Mouse (Mus musculus) 3T3-L1 (cell line): ENCODE data around the gene Osgin1.
A peak's percentile ranks its signal among the peaks of the same experiment; 100 is the strongest.

Experiments used
- DNase-seq: peaks from one replicate; pipeline ENCODE4 v3.0.0-alpha.2; 2015; ENCODE audit warnings: low read depth, low spot score

The Osgin1 gene

GRCm38 (mm10) chr8:119423631-119424141, 10.2 kb upstream of the Osgin1 start:
- DNase-seq = peak; percentile 64

GRCm38 (mm10) chr8:119424199-119424733, 9.7 kb upstream of the Osgin1 start:
- DNase-seq = no peak

- DNase-seq = no peak
These were observed 9.2 kb upstream of the Osgin1 start for GRCm38 (mm10) chr8:119424740-119425139.

GRCm38 (mm10) chr8:119425533-119425932, 8.4 kb upstream of the Osgin1 start:
- no peak for DNase-seq

- no peak for DNase-seq
These were observed 7.7 kb upstream of the Osgin1 start for GRCm38 (mm10) chr8:119426069-119426735.

- no peak for DNase-seq
These were observed 6.1 kb upstream of the Osgin1 start for GRCm38 (mm10) chr8:119427634-119428349.

GRCm38 (mm10) chr8:119428350-119428740, 5.6 kb upstream of the Osgin1 start:
- DNase-seq = peak; percentile 80

GRCm38 (mm10) chr8:119428766-119429327, 5.1 kb upstream of the Osgin1 start:
- DNase-seq = peak; percentile 45

GRCm38 (mm10) chr8:119429552-119429951, 4.4 kb upstream of the Osgin1 start:
- no peak for DNase-seq

- no peak for DNase-seq
These were observed 3.7 kb upstream of the Osgin1 start for GRCm38 (mm10) chr8:119430250-119430649.

GRCm38 (mm10) chr8:119430690-119431089, 3.2 kb upstream of the Osgin1 start:
- peak; percentile 42 for DNase-seq

GRCm38 (mm10) chr8:119432372-119432771, 1.6 kb upstream of the Osgin1 start:
- no peak for DNase-seq

GRCm38 (mm10) chr8:119434569-119434968, 645 bp downstream of the Osgin1 start:
- DNase-seq = no peak

- no peak for DNase-seq
These were observed 1.6 kb downstream of the Osgin1 start for GRCm38 (mm10) chr8:119435527-119435926.

GRCm38 (mm10) chr8:119436331-119436730, 2.4 kb downstream of the Osgin1 start:
- no peak for DNase-seq

- peak; percentile 81 for DNase-seq
These were observed 3.0 kb downstream of the Osgin1 start for GRCm38 (mm10) chr8:119436933-119437332.

GRCm38 (mm10) chr8:119437506-119437905, 3.6 kb downstream of the Osgin1 start:
- no peak for DNase-seq

- DNase-seq = no peak
These were observed 5.0 kb downstream of the Osgin1 start for GRCm38 (mm10) chr8:119438876-119439275.

GRCm38 (mm10) chr8:119439424-119439823, 5.5 kb downstream of the Osgin1 start:
- no peak for DNase-seq

- no peak for DNase-seq
These were observed 5.9 kb downstream of the Osgin1 start for GRCm38 (mm10) chr8:119439893-119440249.

GRCm38 (mm10) chr8:119440250-119440951, 6.5 kb downstream of the Osgin1 start:
- DNase-seq = peak; percentile 87

GRCm38 (mm10) chr8:119440952-119441270, 7.0 kb downstream of the Osgin1 start:
- no peak for DNase-seq
